Mouse (Mus musculus) layer of hippocampus, adult 11-12 months (tissue): ENCODE results near the gene Nubp1.

Source experiments
- DNase-seq: peaks from one replicate; pipeline ENCODE4 v3.0.0; 2022; ENCODE audit warnings: low spot score

Nubp1 gene

DNA sequence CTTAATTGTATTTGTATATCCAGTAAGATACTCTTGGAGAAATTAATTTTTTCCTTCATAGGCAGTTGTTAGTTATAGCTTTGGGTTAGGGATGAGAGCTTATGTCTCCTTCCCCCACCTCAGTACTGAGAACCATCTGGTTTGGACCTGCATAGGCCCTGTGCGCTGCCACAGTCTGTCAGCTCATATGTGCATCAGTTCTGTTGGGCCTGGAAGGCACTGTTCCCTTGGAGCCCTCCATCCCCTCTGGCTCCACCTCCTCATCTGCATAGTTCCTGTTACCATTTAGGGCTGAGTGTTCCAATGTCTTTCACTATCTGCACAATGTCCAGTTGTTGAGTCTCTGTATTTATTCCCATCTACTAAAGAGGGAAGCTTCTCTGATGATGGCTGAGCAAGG, 56.5 kb downstream of the Nubp1 start:
- peak; percentile 74 for DNase-seq

DNA sequence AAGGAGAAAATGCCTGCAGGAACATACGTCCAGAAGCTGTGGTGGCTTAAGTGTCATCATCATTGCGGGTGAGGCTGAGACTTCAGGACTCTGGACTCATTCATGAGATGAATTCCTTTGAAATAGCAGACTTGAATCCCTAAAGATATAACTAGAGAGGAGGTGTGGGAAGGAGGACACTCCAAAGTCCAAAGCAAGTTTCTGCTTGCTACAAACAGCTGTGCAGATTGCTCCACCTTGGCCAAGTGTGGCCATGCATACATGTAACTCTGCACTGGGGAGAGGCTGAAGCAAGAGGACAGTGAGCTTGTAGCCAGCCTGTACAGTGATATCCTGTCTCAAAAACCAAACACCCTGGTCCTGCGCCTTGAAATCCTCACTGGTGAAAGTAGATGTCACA, 60.2 kb downstream of the Nubp1 start:
- DNase-seq = no peak
